8 mouse cellular contexts compared by ENCODE assay signal in the genomic region with DNA sequence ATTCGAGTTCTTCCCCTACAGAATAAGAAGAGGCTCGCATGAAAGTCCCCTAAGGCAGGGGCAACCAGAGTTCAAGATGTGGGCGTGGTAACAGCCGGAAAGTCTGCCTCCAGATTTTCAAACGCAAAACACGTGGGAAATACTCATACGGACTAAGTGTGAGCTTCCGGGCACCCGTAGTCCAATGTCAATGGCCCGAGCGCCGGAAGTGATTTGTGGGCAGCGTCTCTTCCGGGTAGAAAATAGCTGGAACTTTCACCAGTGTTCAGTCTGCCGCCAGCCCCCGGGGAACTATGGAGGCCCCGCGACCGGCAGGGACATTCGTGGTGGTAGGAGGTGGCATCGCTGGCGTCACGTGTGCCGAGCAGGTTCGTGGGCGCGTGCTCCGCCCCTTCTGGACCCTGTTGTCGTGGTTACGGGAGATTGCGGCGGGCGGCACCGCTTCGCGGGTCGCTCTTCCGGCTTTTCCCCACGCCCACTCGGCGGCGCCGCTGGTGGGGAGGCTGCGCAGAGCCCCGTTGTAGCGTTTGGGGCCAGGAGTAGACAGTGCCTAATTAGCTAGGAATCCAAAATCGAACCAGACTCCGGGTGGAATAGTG. TPM values are rescaled to one million over a fixed set of nuclear protein-coding genes. Genes with fewer than 3 reads are reported as not detected.
DNase-seq lines count a peak whose midpoint lies in the region; ATAC-seq and TF ChIP-seq lines count a peak whose summit lies in the region.

A gene (plus strand): TSS at position 215 of the 599 bp plus-strand sequence.

- H3K36me3 ChIP-seq in heart, embryonic 11.5 days (ENCODE audit: control insufficient read depth, insufficient read depth, low read length) = no peaks in the 10 kb centered on the region
- 0 out of 2 replicates have a peak, but pooled peaks cover 6% of the 10 kb centered on the region for H3K36me3 ChIP-seq in kidney, embryonic 16.5 days (ENCODE audit: insufficient read depth, low read length)
- peaks cover 6% of the 10 kb centered on the region; the same call in 1 of the 2 replicates for H3K36me3 ChIP-seq in liver, adult 2 months (ENCODE audit: control insufficient read depth, insufficient read depth, low read length)
- H3K36me3 ChIP-seq in myocyte (ENCODE audit: control insufficient read depth, insufficient read depth) = peaks cover 3% of the 10 kb centered on the region
- no peaks in the 10 kb centered on the region; the same call in 1 of the 2 replicates for H3K36me3 ChIP-seq in splenic B cell, adult 2 months (ENCODE audit: control insufficient read depth, insufficient read depth, low read length, poor library complexity, severe bottlenecking)

- no peaks in the 10 kb centered on the region for H3K79me2 ChIP-seq in liver, adult 2 months (ENCODE audit: control insufficient read depth, insufficient read depth, low read length)
- H3K79me2 ChIP-seq in myocyte (ENCODE audit: control insufficient read depth, insufficient read depth) = peaks cover 9% of the 10 kb centered on the region

- no peaks in the 10 kb centered on the region for H3K27me3 ChIP-seq in heart, embryonic 11.5 days (ENCODE audit: control insufficient read depth, insufficient read depth, low read length)
- no peaks in the 10 kb centered on the region for H3K27me3 ChIP-seq in kidney, embryonic 16.5 days (ENCODE audit: insufficient read depth, low read length)
- no peaks in the 10 kb centered on the region for H3K27me3 ChIP-seq in liver, adult 2 months (ENCODE audit: control insufficient read depth, insufficient read depth, low read length)
- no peaks in the 10 kb centered on the region for H3K27me3 ChIP-seq in myocyte (ENCODE audit: control insufficient read depth, insufficient read depth, insufficient read length)
- no peaks in the 10 kb centered on the region for H3K27me3 ChIP-seq in splenic B cell, adult 2 months (ENCODE audit: control insufficient read depth, insufficient read depth, low read length, poor library complexity, severe bottlenecking)

- H3K4me2 ChIP-seq in heart, embryonic 11.5 days = peak within 1 kb of the TSS; percentile 67
- H3K4me2 ChIP-seq in kidney, embryonic 16.5 days (replicated peaks; ENCODE audit: low read depth, low read length) = peak within 1 kb of the TSS; percentile 65
- H3K4me2 ChIP-seq in myocyte (ENCODE audit: low read depth) = peak within 1 kb of the TSS; percentile 88

- H3ac ChIP-seq in myocyte (ENCODE audit: control insufficient read depth, insufficient read length) = peak within 1 kb of the TSS; percentile 73

- ATAC-seq in erythroblast, adult 5-6 weeks (replicated peaks; ENCODE audit: low FRiP score, poor library complexity, severe bottlenecking) = peak; percentile 98
- ATAC-seq in heart, embryonic 11.5 days (replicated peaks; ENCODE audit: insufficient number of reproducible peaks, low FRiP score, low TSS enrichment) = peak; percentile 93
- peak; percentile 95 for ATAC-seq in kidney, embryonic 16.5 days (ENCODE audit: low FRiP score, low TSS enrichment)

- peaks cover 4% of the 10 kb centered on the region; the same call in 1 of the 2 replicates for H3K4me1 ChIP-seq in heart, embryonic 11.5 days (ENCODE audit: control insufficient read depth, insufficient read depth, low read length)
- H3K4me1 ChIP-seq in kidney, embryonic 16.5 days (ENCODE audit: insufficient read depth, low read length) = peaks cover 9% of the 10 kb centered on the region
- H3K4me1 ChIP-seq in liver, adult 2 months (ENCODE audit: control insufficient read depth, insufficient read depth, low read length) = peaks cover 1% of the 10 kb centered on the region; the same call in 1 of the 2 replicates

- H3K9me3 ChIP-seq in heart, embryonic 11.5 days (replicated peaks; ENCODE audit: control insufficient read depth, low read length) = no peaks in the 10 kb centered on the region
- no peaks in the 10 kb centered on the region for H3K9me3 ChIP-seq in kidney, embryonic 16.5 days (ENCODE audit: low read length)

- no peak for TF ChIP-seq CTCF in liver, adult 2 months (IDR thresholded peaks at IDR 0.05; ENCODE audit: low read depth, low read length)

- peak within 1 kb of the TSS; percentile 79 for H3K27ac ChIP-seq in heart, embryonic 11.5 days (ENCODE audit: low read depth, low read length)
- peak within 1 kb of the TSS; percentile 84 for H3K27ac ChIP-seq in kidney, embryonic 16.5 days (ENCODE audit: low read length)
- H3K27ac ChIP-seq in liver, adult 2 months (replicated peaks; ENCODE audit: insufficient read depth, low read depth, low read length) = peak within 1 kb of the TSS; percentile 81

- 0 out of 2 replicates have a peak, but pooled peaks have one; percentile 32 for TF ChIP-seq POLR2A in liver, adult 2 months (IDR thresholded peaks at IDR 0.05; ENCODE audit: extremely low read depth, insufficient read depth, low read length)
- peak; percentile 61 for TF ChIP-seq POLR2A in myocyte (IDR thresholded peaks at IDR 0.05; ENCODE audit: insufficient read length, low read depth)

- H3K9ac ChIP-seq in heart, embryonic 11.5 days (ENCODE audit: low read depth, low read length) = peak within 1 kb of the TSS; percentile 78
- peak within 1 kb of the TSS; percentile 77 for H3K9ac ChIP-seq in kidney, embryonic 16.5 days (replicated peaks; ENCODE audit: low read length)
- peak within 1 kb of the TSS; percentile 97 for H3K9ac ChIP-seq in liver, adult 2 months (ENCODE audit: low read depth, low read length)

- peak within 1 kb of the TSS; percentile 83 for H3K4me3 ChIP-seq in heart, embryonic 11.5 days (ENCODE audit: low read depth, low read length)
- H3K4me3 ChIP-seq in kidney, embryonic 16.5 days (ENCODE audit: low read length) = peak within 1 kb of the TSS; percentile 80
- peak within 1 kb of the TSS; percentile 99 for H3K4me3 ChIP-seq in liver, adult 2 months (ENCODE audit: insufficient read depth, low read depth, low read length)
- peak within 1 kb of the TSS; percentile 53 for H3K4me3 ChIP-seq in myocyte

- DNase-seq in B cell, adult 2 months = peak; percentile 85 to 86
- peak; percentile 98 for DNase-seq in brain, adult 2 months (ENCODE audit: low read depth, low spot score)
- DNase-seq in liver, adult 2 months (ENCODE audit: extremely low read depth, low read depth, low spot score) = peak; percentile 86
- peak; percentile 93 for DNase-seq in splenic B cell, adult 2 months (ENCODE audit: low read depth, low spot score)

- WGBS in heart, embryonic 11.5 days (ENCODE audit: insufficient replicate concordance) = 1% methylated on average over 48 of the region's 48 CpGs
- under 1% methylated on average over 48 of the region's 48 CpGs for WGBS in kidney, embryonic 16.5 days
- WGBS in liver, adult 2 months = under 1% methylated on average over 48 of the region's 48 CpGs

TF ChIP-seq in myocyte, 11 proteins besides CTCF, POLR2A, EP300 and RAD21:
- TF ChIP-seq E2F4 (IDR thresholded peaks at IDR 0.05; ENCODE audit: insufficient read depth) = no peak
- peak; percentile 95 for TF ChIP-seq MAX (IDR thresholded peaks at IDR 0.05; ENCODE audit: low read depth)
- TF ChIP-seq CEBPB (IDR thresholded peaks at IDR 0.05; ENCODE audit: insufficient read depth, poor library complexity, severe bottlenecking) = 0 out of 2 replicates have a peak, but pooled peaks have one; percentile 7
- peak; percentile 61 for TF ChIP-seq USF1 (IDR thresholded peaks at IDR 0.05; ENCODE audit: low read depth)
- TF ChIP-seq SRF (IDR thresholded peaks at IDR 0.05; ENCODE audit: control insufficient read depth, insufficient read length, low read depth) = peak; percentile 32
- no peak for TF ChIP-seq MYOD1 (IDR thresholded peaks at IDR 0.05; ENCODE audit: control insufficient read depth in 1 of 3, insufficient read length in 2 of 3, low read depth in 2 of 3)
- peak in 1 of 3 experiments; percentile 7 for TF ChIP-seq MYOG (IDR thresholded peaks at IDR 0.05; ENCODE audit: control insufficient read depth in 1 of 3, insufficient read depth in 1 of 3, insufficient read length in 2 of 3, low read depth in 2 of 3)
- TF ChIP-seq POLR2AphosphoS2 (IDR thresholded peaks at IDR 0.05; ENCODE audit: insufficient read length, low read depth) = peak; percentile 55
TF ChIP-seq in myocyte: peak in this region for 6.

RNA-seq across cellular contexts. Expression of the gene that starts here (rescaled TPM):
- 3.3 and 3.6 TPM in 2 replicates for total RNA-seq in erythroblast, adult 5-6 weeks (2015; ENCODE audit: low replicate concordance)
- 0.70 and 2.6 TPM in 2 replicates for total RNA-seq in erythroblast, adult 5-6 weeks (2017; ENCODE audit: low replicate concordance)
- polyA plus RNA-seq in heart, embryonic 11.5 days (2014; fragmentation: Nextera tagmentation; extraction: Ambion mirVana) = 13.3 and 15.8 TPM in 2 replicates
- 18.3 and 20.2 TPM in 2 replicates for polyA plus RNA-seq in kidney, embryonic 16.5 days (2015; fragmentation: Nextera tagmentation; extraction: Ambion mirVana)
- total RNA-seq in liver, adult 2 months (2014; rRNA removed) = 9.9 and 12.8 TPM in 2 replicates
- 3.3 and 4.1 TPM in 2 replicates for polyA plus RNA-seq in liver, adult 2 months (2012; rRNA removed)
- polyA plus RNA-seq in myocyte (2012; fragmentation: generic; extraction: Trizol) = 4.1 TPM

Comparison
In these comparisons a context has a peak if more than half of its experiments do, and no peak if none do; other contexts are left out.
1. Peak in every context shown above with its lines: DNase-seq, ATAC-seq, H3K4me3 ChIP-seq and H3K27ac ChIP-seq.